Mouse (Mus musculus) embryonic facial prominence, embryonic 13.5 days (tissue): ENCODE data around the gene Abhd10. TPM values are rescaled to one million over a fixed set of nuclear protein-coding genes. Genes with fewer than 3 reads are reported as not detected.

Source experiments
- ATAC-seq: fragments of 200-750 bp; cut with Nextera tagmentation; 2 replicates; pipeline ENCODE4 v1.8.0; 2017; ENCODE audit warnings: low read depth; ENCODE audit not compliant: insufficient number of reproducible peaks, insufficient read depth, low FRiP score, low TSS enrichment
- H3K27ac ChIP-seq: fragments of 300-500 bp; sonication (generic); 2 replicates; pipeline ENCODE4 v1.5.1; 2015; ENCODE audit warnings: moderate library complexity, mild to moderate bottlenecking, inconsistent platforms
- H3K27me3 ChIP-seq: fragments of 300-500 bp; sonication (generic); 2 replicates; pipeline ENCODE4 v1.6.1; 2015; ENCODE audit warnings: mild to moderate bottlenecking, inconsistent platforms
- H3K36me3 ChIP-seq: fragments of 300-500 bp; sonication (generic); 2 replicates; pipeline ENCODE4 v1.6.1; 2015; ENCODE audit warnings: mild to moderate bottlenecking, inconsistent platforms
- H3K4me1 ChIP-seq: fragments of 300-500 bp; sonication (generic); 2 replicates; pipeline ENCODE4 v1.6.1; 2015; ENCODE audit warnings: inconsistent platforms
- H3K4me2 ChIP-seq: fragments of 300-500 bp; sonication (generic); 2 replicates; pipeline ENCODE4 v1.6.1; 2015; ENCODE audit warnings: moderate library complexity, mild to moderate bottlenecking, inconsistent platforms
- H3K4me3 ChIP-seq: fragments of 300-500 bp; sonication (generic); 2 replicates; pipeline ENCODE4 v1.5.1; 2015; ENCODE audit warnings: mild to moderate bottlenecking, inconsistent platforms
- H3K9ac ChIP-seq: fragments of 300-500 bp; sonication (generic); 2 replicates; pipeline ENCODE4 v1.6.1; 2015; ENCODE audit warnings: mild to moderate bottlenecking, inconsistent platforms
- H3K9me3 ChIP-seq: fragments of 300-500 bp; sonication (generic); 2 replicates; pipeline ENCODE4 v1.6.1; 2016; ENCODE audit warnings: inconsistent platforms
- WGBS: fragments of 180-500 bp; shearing (Covaris S2); methylation state at CpG from one replicate; pipeline ENCODE4 v1.1.7; 2015; ENCODE audit warnings: mixed read lengths; 5-methylcytosine and 5-hydroxymethylcytosine counted together
- polyA plus RNA-seq: library from polyadenylated mRNA; unstranded; fragments of >200 nt; fragmentation: Nextera tagmentation; extraction: Ambion mirVana; gene quantifications from 2 replicates; pipeline ENCODE4 v1.2.1, GENCODE M21; 2015

The Abhd10 gene
- polyA plus RNA-seq, 1 experiment from 2014 or later: 39.0 TPM

- H3K36me3 ChIP-seq: no peaks in the 10 kb centered on the region
- no peaks in the 10 kb centered on the region for H3K27me3 ChIP-seq
- ATAC-seq: no peak
- no peak overlapping the region for H3K27ac ChIP-seq
- no peaks in the 10 kb centered on the region for H3K4me1 ChIP-seq
- 77% methylated on average over 9 of the region's 9 CpGs for WGBS
- H3K9me3 ChIP-seq: no peaks in the 10 kb centered on the region
- H3K4me3 ChIP-seq: no peak overlapping the region
- H3K9ac ChIP-seq: no peak overlapping the region
- no peak overlapping the region for H3K4me2 ChIP-seq
Observed at GRCm38 (mm10) chr16:45695445-45696160, 47.2 kb downstream of the Abhd10 start.

GRCm38 (mm10) chr16:45693558-45693957 lies 49.2 kb downstream of the Abhd10 start, which contains the start of gene Tmprss7:
Gene Tmprss7 (minus strand): TSS chr16:45693658.
- 73% methylated on average over 10 of the region's 10 CpGs for WGBS

GRCm38 (mm10) chr16:45692851-45693250 lies 49.9 kb downstream of the Abhd10 start:
- no peak overlapping the region for H3K27ac ChIP-seq
- H3K4me2 ChIP-seq: no peak overlapping the region
- H3K4me1 ChIP-seq: peaks cover 6% of the 10 kb centered on the region; the same call in 1 of the 2 replicates
- no peak overlapping the region for H3K9ac ChIP-seq
- H3K27me3 ChIP-seq: no peaks in the 10 kb centered on the region
- ATAC-seq: no peak
- H3K36me3 ChIP-seq: no peaks in the 10 kb centered on the region
- no peak overlapping the region for H3K4me3 ChIP-seq
- no peaks in the 10 kb centered on the region for H3K9me3 ChIP-seq
- WGBS: 66% methylated on average over 3 of the region's 3 CpGs

More at GRCm38 (mm10) chr16:45693558-45693957, 49.2 kb downstream of the Abhd10 start, which contains the start of gene Tmprss7:
- H3K4me2 ChIP-seq: no peak within 1 kb of the TSS
- peaks cover 6% of the 10 kb centered on the region; the same call in 1 of the 2 replicates for H3K4me1 ChIP-seq
- H3K9ac ChIP-seq: no peak within 1 kb of the TSS
- no peaks in the 10 kb centered on the region for H3K36me3 ChIP-seq
- no peak within 1 kb of the TSS for H3K27ac ChIP-seq
- H3K4me3 ChIP-seq: no peak within 1 kb of the TSS
- no peaks in the 10 kb centered on the region for H3K27me3 ChIP-seq
- no peaks in the 10 kb centered on the region for H3K9me3 ChIP-seq
- ATAC-seq: no peak

GRCm38 (mm10) chr16:45690178-45690577 lies 52.6 kb downstream of the Abhd10 start:
- H3K27ac ChIP-seq: no peak overlapping the region
- H3K9ac ChIP-seq: no peak overlapping the region
- H3K9me3 ChIP-seq: no peaks in the 10 kb centered on the region
- peaks cover 6% of the 10 kb centered on the region; the same call in 1 of the 2 replicates for H3K4me1 ChIP-seq
- no peak overlapping the region for H3K4me2 ChIP-seq
- H3K36me3 ChIP-seq: no peaks in the 10 kb centered on the region
- ATAC-seq: no peak
- 27% methylated on average over 4 of the region's 4 CpGs for WGBS
- H3K4me3 ChIP-seq: no peak overlapping the region
- no peaks in the 10 kb centered on the region for H3K27me3 ChIP-seq

- no peaks in the 10 kb centered on the region for H3K36me3 ChIP-seq
- no peak overlapping the region for H3K4me3 ChIP-seq
- no peaks in the 10 kb centered on the region for H3K27me3 ChIP-seq
- no peaks in the 10 kb centered on the region for H3K9me3 ChIP-seq
- no peak for ATAC-seq
- H3K4me2 ChIP-seq: no peak overlapping the region
- H3K27ac ChIP-seq: no peak overlapping the region
- H3K9ac ChIP-seq: no peak overlapping the region
- H3K4me1 ChIP-seq: peaks cover 6% of the 10 kb centered on the region; the same call in 1 of the 2 replicates
- WGBS: 81% methylated on average over 3 of the region's 3 CpGs
Observed at GRCm38 (mm10) chr16:45686833-45687232, 55.9 kb downstream of the Abhd10 start.

- H3K27ac ChIP-seq: no peak overlapping the region
- no peaks in the 10 kb centered on the region for H3K9me3 ChIP-seq
- no peak overlapping the region for H3K9ac ChIP-seq
- ATAC-seq: no peak
- peaks cover 3% of the 10 kb centered on the region; the same call in 1 of the 2 replicates for H3K4me1 ChIP-seq
- no peaks in the 10 kb centered on the region for H3K36me3 ChIP-seq
- no peak overlapping the region for H3K4me3 ChIP-seq
- no peak overlapping the region for H3K4me2 ChIP-seq
- no peaks in the 10 kb centered on the region for H3K27me3 ChIP-seq
- WGBS: 75% methylated on average over 3 of the region's 3 CpGs
Observed at GRCm38 (mm10) chr16:45685295-45685694, 57.5 kb downstream of the Abhd10 start.

GRCm38 (mm10) chr16:45684815-45685214 lies 57.9 kb downstream of the Abhd10 start:
- 12% methylated on average over 8 of the region's 8 CpGs for WGBS
- Histone ChIP-seq H3K4me3 (no peak overlapping the region), H3K9me3 (no peaks in the 10 kb centered on the region), H3K36me3 (no peaks in the 10 kb centered on the region), H3K4me1 (no peaks in the 10 kb centered on the region), H3K4me2 (no peak overlapping the region), H3K27ac (no peak overlapping the region), H3K27me3 (no peaks in the 10 kb centered on the region), H3K9ac (no peak overlapping the region)
- ATAC-seq: no peak

Other genes with a start within 250 kb of the Abhd10 start
- not detected in 2 replicates for gene Gm609, start 250.0 kb downstream of the Abhd10 start, polyA plus RNA-seq
- gene Gm17783, start 210.9 kb downstream of the Abhd10 start, polyA plus RNA-seq: not detected in 2 replicates
- not detected in 2 replicates for gene Slc9c1, start 207.6 kb downstream of the Abhd10 start, polyA plus RNA-seq
- 0.18 and 0.36 TPM in 2 replicates for gene Gcsam, start 132.6 kb downstream of the Abhd10 start, polyA plus RNA-seq
- 0.23 and 0.25 TPM in 2 replicates for gene BC016579, start 88.9 kb downstream of the Abhd10 start, polyA plus RNA-seq
- 0.11 and 0.26 TPM in 2 replicates for gene Tmprss7, start 49.3 kb downstream of the Abhd10 start, polyA plus RNA-seq
- 22.2 and 25.4 TPM in 2 replicates for gene Tagln3, start 18.3 kb downstream of the Abhd10 start, polyA plus RNA-seq
- gene Phldb2, start 210.6 kb upstream of the Abhd10 start, polyA plus RNA-seq: 51.5 and 55.0 TPM in 2 replicates